Mouse (Mus musculus): Measurements from ENCODE around the gene Serinc2. TPM values are rescaled to one million over a fixed set of nuclear protein-coding genes. Genes with fewer than 3 reads are reported as not detected.

Serinc2 gene
- polyA plus RNA-seq, 1 experiment from 2014 or later: 10.8 TPM

GRCm38 (mm10) chr4:130274346-130275015, 4.5 kb downstream of the Serinc2 start:
- Histone ChIP-seq H3K4me2 (peak overlapping the region; percentile 97), H3K36me3 (ENCODE audit: control insufficient read depth, insufficient read depth, low read length) (no peaks in the 10 kb centered on the region), H3K4me1 (ENCODE audit: control insufficient read depth, insufficient read depth, low read length) (peaks cover 17% of the 10 kb centered on the region), H3K4me3 (ENCODE audit: low read depth, low read length) (peak overlapping the region; percentile 56), H3K27me3 (ENCODE audit: control insufficient read depth, insufficient read depth, low read length) (peaks cover 73% of the 10 kb centered on the region), H3K9ac (ENCODE audit: low read depth, low read length) (peak overlapping the region; percentile 62), H3K9me3 (replicated peaks; ENCODE audit: control insufficient read depth, low read length) (no peaks in the 10 kb centered on the region), H3K27ac (ENCODE audit: low read depth, low read length) (no peak overlapping the region)
- 2% methylated on average over 28 of the region's 29 CpGs for WGBS (ENCODE audit: insufficient replicate concordance)
- 0 out of 2 replicates have a peak, but pooled peaks have one; percentile 20 for ATAC-seq (replicated peaks; ENCODE audit: insufficient number of reproducible peaks, low FRiP score, low TSS enrichment)

- Histone ChIP-seq H3K4me1 (ENCODE audit: control insufficient read depth, insufficient read depth, low read length) (peaks cover 17% of the 10 kb centered on the region), H3K4me3 (ENCODE audit: low read depth, low read length) (peak overlapping the region; percentile 56), H3K4me2 (peak overlapping the region; percentile 97), H3K36me3 (ENCODE audit: control insufficient read depth, insufficient read depth, low read length) (no peaks in the 10 kb centered on the region), H3K27ac (ENCODE audit: low read depth, low read length) (no peak overlapping the region), H3K9ac (ENCODE audit: low read depth, low read length) (peak overlapping the region; percentile 62; the same call in 1 of the 2 replicates), H3K9me3 (replicated peaks; ENCODE audit: control insufficient read depth, low read length) (no peaks in the 10 kb centered on the region), H3K27me3 (ENCODE audit: control insufficient read depth, insufficient read depth, low read length) (peaks cover 67% of the 10 kb centered on the region)
- 8% methylated on average over 11 of the region's 12 CpGs for WGBS (ENCODE audit: insufficient replicate concordance)
- no peak for ATAC-seq (replicated peaks; ENCODE audit: insufficient number of reproducible peaks, low FRiP score, low TSS enrichment)
Observed at GRCm38 (mm10) chr4:130273698-130274345, 5.2 kb downstream of the Serinc2 start.

GRCm38 (mm10) chr4:130270611-130271347, 8.2 kb downstream of the Serinc2 start:
- WGBS (ENCODE audit: insufficient replicate concordance): 74% methylated on average over 6 of the region's 6 CpGs
- no peak for ATAC-seq (replicated peaks; ENCODE audit: insufficient number of reproducible peaks, low FRiP score, low TSS enrichment)

GRCm38 (mm10) chr4:130270089-130270488, 8.9 kb downstream of the Serinc2 start:
- peaks cover 34% of the 10 kb centered on the region for H3K27me3 ChIP-seq (ENCODE audit: control insufficient read depth, insufficient read depth, low read length)
- H3K4me1 ChIP-seq (ENCODE audit: control insufficient read depth, insufficient read depth, low read length): peaks cover 13% of the 10 kb centered on the region
- H3K36me3 ChIP-seq (ENCODE audit: control insufficient read depth, insufficient read depth, low read length): no peaks in the 10 kb centered on the region
- WGBS (ENCODE audit: insufficient replicate concordance): 60% methylated on average over 8 of the region's 8 CpGs
- no peak overlapping the region for H3K27ac ChIP-seq (ENCODE audit: low read depth, low read length)
- H3K9me3 ChIP-seq (replicated peaks; ENCODE audit: control insufficient read depth, low read length): no peaks in the 10 kb centered on the region
- ATAC-seq (replicated peaks; ENCODE audit: insufficient number of reproducible peaks, low FRiP score, low TSS enrichment): no peak
- no peak overlapping the region for H3K4me3 ChIP-seq (ENCODE audit: low read depth, low read length)
- no peak overlapping the region for H3K4me2 ChIP-seq
- H3K9ac ChIP-seq (ENCODE audit: low read depth, low read length): no peak overlapping the region

More at GRCm38 (mm10) chr4:130270611-130271347, 8.2 kb downstream of the Serinc2 start:
- Histone ChIP-seq H3K27ac (ENCODE audit: low read depth, low read length) (no peak overlapping the region), H3K4me1 (ENCODE audit: control insufficient read depth, insufficient read depth, low read length) (peaks cover 17% of the 10 kb centered on the region), H3K9ac (ENCODE audit: low read depth, low read length) (no peak overlapping the region), H3K36me3 (ENCODE audit: control insufficient read depth, insufficient read depth, low read length) (no peaks in the 10 kb centered on the region), H3K4me3 (ENCODE audit: low read depth, low read length) (no peak overlapping the region), H3K27me3 (ENCODE audit: control insufficient read depth, insufficient read depth, low read length) (peaks cover 41% of the 10 kb centered on the region), H3K4me2 (no peak overlapping the region), H3K9me3 (replicated peaks; ENCODE audit: control insufficient read depth, low read length) (no peaks in the 10 kb centered on the region)

DNA sequence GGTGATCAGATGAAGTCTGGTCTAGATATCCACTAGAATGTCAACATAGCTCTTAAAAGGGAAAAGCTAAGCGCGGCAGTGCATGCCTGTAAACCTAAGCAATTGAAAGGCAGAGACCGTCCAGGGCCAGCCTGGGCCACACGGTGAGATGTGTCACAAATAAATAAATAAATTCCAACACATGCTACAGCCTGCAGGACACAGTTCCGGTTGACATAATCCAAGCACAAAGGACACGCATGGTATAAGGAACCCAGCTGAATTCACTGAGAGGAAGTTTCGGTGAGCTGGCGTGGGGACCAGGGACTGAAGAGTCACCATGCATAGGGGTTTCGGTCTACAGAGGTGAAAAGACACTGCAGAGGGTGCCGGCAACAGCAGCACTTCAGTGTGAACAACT, 10.3 kb downstream of the Serinc2 start:
- no peak for ATAC-seq (replicated peaks; ENCODE audit: insufficient number of reproducible peaks, low FRiP score, low TSS enrichment)

DNA sequence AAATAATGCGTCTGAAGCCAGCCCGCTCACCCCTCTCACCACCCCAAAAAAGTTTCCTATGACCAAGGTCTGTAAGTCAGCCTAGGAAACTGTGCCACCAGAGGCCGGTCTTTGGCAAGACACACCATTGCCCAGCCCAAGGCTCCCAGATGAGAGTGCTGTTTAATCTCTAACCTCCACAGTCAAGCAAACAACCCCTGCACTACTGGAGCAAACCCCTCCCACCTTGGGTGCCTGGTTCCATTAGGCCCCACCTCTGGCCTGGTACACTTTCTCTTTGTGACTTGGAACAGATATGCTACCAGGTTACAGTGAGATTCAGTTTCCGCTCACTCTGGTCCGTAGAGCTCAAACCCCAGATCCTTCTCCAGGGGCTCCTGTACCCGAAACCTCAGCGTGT, 11.9 kb downstream of the Serinc2 start:
- Histone ChIP-seq H3K9me3 (replicated peaks; ENCODE audit: control insufficient read depth, low read length) (no peaks in the 10 kb centered on the region; the same call in 1 of the 2 replicates), H3K9ac (ENCODE audit: low read depth, low read length) (no peak overlapping the region), H3K4me2 (no peak overlapping the region), H3K4me1 (ENCODE audit: control insufficient read depth, insufficient read depth, low read length) (0 out of 2 replicates have a peak, but pooled peaks cover 2% of the 10 kb centered on the region), H3K27me3 (ENCODE audit: control insufficient read depth, insufficient read depth, low read length) (peaks cover 34% of the 10 kb centered on the region), H3K27ac (ENCODE audit: low read depth, low read length) (no peak overlapping the region), H3K4me3 (ENCODE audit: low read depth, low read length) (no peak overlapping the region), H3K36me3 (ENCODE audit: control insufficient read depth, insufficient read depth, low read length) (no peaks in the 10 kb centered on the region)
- no peak for ATAC-seq (replicated peaks; ENCODE audit: insufficient number of reproducible peaks, low FRiP score, low TSS enrichment)
- WGBS (ENCODE audit: insufficient replicate concordance): 76% methylated on average over 7 of the region's 7 CpGs

More for the DNA sequence above, 10.3 kb downstream of the Serinc2 start:
- Histone ChIP-seq H3K36me3 (ENCODE audit: control insufficient read depth, insufficient read depth, low read length) (no peaks in the 10 kb centered on the region), H3K4me1 (ENCODE audit: control insufficient read depth, insufficient read depth, low read length) (peaks cover 4% of the 10 kb centered on the region; the same call in 1 of the 2 replicates), H3K9me3 (replicated peaks; ENCODE audit: control insufficient read depth, low read length) (no peaks in the 10 kb centered on the region), H3K27me3 (ENCODE audit: control insufficient read depth, insufficient read depth, low read length) (peaks cover 34% of the 10 kb centered on the region), H3K27ac (ENCODE audit: low read depth, low read length) (no peak overlapping the region), H3K4me3 (ENCODE audit: low read depth, low read length) (no peak overlapping the region), H3K9ac (ENCODE audit: low read depth, low read length) (no peak overlapping the region), H3K4me2 (no peak overlapping the region)
- WGBS (ENCODE audit: insufficient replicate concordance): 84% methylated on average over 10 of the region's 10 CpGs

GRCm38 (mm10) chr4:130266601-130267000, 12.4 kb downstream of the Serinc2 start:
- Histone ChIP-seq H3K36me3 (ENCODE audit: control insufficient read depth, insufficient read depth, low read length) (no peaks in the 10 kb centered on the region), H3K4me1 (ENCODE audit: control insufficient read depth, insufficient read depth, low read length) (0 out of 2 replicates have a peak, but pooled peaks cover 2% of the 10 kb centered on the region), H3K9me3 (replicated peaks; ENCODE audit: control insufficient read depth, low read length) (no peaks in the 10 kb centered on the region; the same call in 1 of the 2 replicates), H3K4me2 (no peak overlapping the region), H3K27me3 (ENCODE audit: control insufficient read depth, insufficient read depth, low read length) (peaks cover 32% of the 10 kb centered on the region), H3K27ac (ENCODE audit: low read depth, low read length) (no peak overlapping the region), H3K9ac (ENCODE audit: low read depth, low read length) (no peak overlapping the region), H3K4me3 (ENCODE audit: low read depth, low read length) (no peak overlapping the region)
- no peak for ATAC-seq (replicated peaks; ENCODE audit: insufficient number of reproducible peaks, low FRiP score, low TSS enrichment)
- WGBS (ENCODE audit: insufficient replicate concordance): 65% methylated on average over 9 of the region's 9 CpGs

GRCm38 (mm10) chr4:130264698-130265349, 14.2 kb downstream of the Serinc2 start:
- peaks cover 26% of the 10 kb centered on the region for H3K27me3 ChIP-seq (ENCODE audit: control insufficient read depth, insufficient read depth, low read length)

More at GRCm38 (mm10) chr4:130264698-130265349, 14.2 kb downstream of the Serinc2 start:
- no peak for ATAC-seq (replicated peaks; ENCODE audit: insufficient number of reproducible peaks, low FRiP score, low TSS enrichment)
- Histone ChIP-seq H3K4me2 (peak overlapping the region; percentile 11; the same call in 1 of the 2 replicates), H3K9ac (ENCODE audit: low read depth, low read length) (no peak overlapping the region), H3K9me3 (replicated peaks; ENCODE audit: control insufficient read depth, low read length) (no peaks in the 10 kb centered on the region; the same call in 1 of the 2 replicates), H3K4me3 (ENCODE audit: low read depth, low read length) (no peak overlapping the region), H3K27ac (ENCODE audit: low read depth, low read length) (no peak overlapping the region), H3K36me3 (ENCODE audit: control insufficient read depth, insufficient read depth, low read length) (no peaks in the 10 kb centered on the region), H3K4me1 (ENCODE audit: control insufficient read depth, insufficient read depth, low read length) (0 out of 2 replicates have a peak, but pooled peaks cover 2% of the 10 kb centered on the region)
- WGBS (ENCODE audit: insufficient replicate concordance): 19% methylated on average over 24 of the region's 24 CpGs

Data from heart, embryonic 11.5 days (tissue).